Comparison of ENCODE assay signal across 27 mouse cellular contexts in genomic region chr19:14585731-14586130, GRCm38 (mm10). TPM values are rescaled to one million over a fixed set of nuclear protein-coding genes. Genes with fewer than 3 reads are reported as not detected.
DNase-seq lines count a peak whose midpoint lies in the region; ATAC-seq and TF ChIP-seq lines count a peak whose summit lies in the region.
"Had no signal": no experiment of that assay in that cellular context is flagged by ENCODE, and none has a peak within 500 bp of the region (broad histone marks: within the 10 kb centered on the region; RNA-seq: fewer than 3 reads in every experiment).

No protein-coding gene starts in this region.

- DNase-seq in heart, postnatal 36 days, result peak; percentile 6 to 18
- no peak for DNase-seq in heart, postnatal 10 days
- no peak for DNase-seq in ovary, postnatal 14 days (ENCODE audit: low spot score)
- DNase-seq: adrenal gland, adult 8-10 months; cerebellum, adult 8-10 months; cerebellum, postnatal 36 days; embryo, embryonic 11 days; left cerebral cortex, postnatal 4 days; lung, postnatal 4 days; midbrain, embryonic 14.5 days; right cerebral cortex, postnatal 14 days; spleen, adult 18-20 months; thymus, adult 2 months; thymus, postnatal 4 days had no signal

- H3K4me1 ChIP-seq in megakaryocyte, embryonic 14.5 days, result peaks cover 40% of the 10 kb centered on the region
- peaks cover 30% of the 10 kb centered on the region for H3K4me1 ChIP-seq in bone marrow macrophage, adult 2 months (ENCODE audit: control insufficient read depth, insufficient read depth, low read length)

- TF ChIP-seq CTCF in bone marrow macrophage, adult 2 months (IDR thresholded peaks at IDR 0.05; ENCODE audit: low read depth, low read length), result no peak

- no peaks in the 10 kb centered on the region for H3K9me3 ChIP-seq in megakaryocyte, embryonic 14.5 days
- H3K9me3 ChIP-seq: embryonic facial prominence, embryonic 13.5 days; forebrain, embryonic 12.5 days; heart, embryonic 15.5 days; hindbrain, embryonic 10.5 days; limb, embryonic 15.5 days had no signal

- H3K4me3 ChIP-seq in megakaryocyte, embryonic 14.5 days (replicated peaks), result peak overlapping the region; percentile 83
- peak overlapping the region; percentile 41 for H3K4me3 ChIP-seq in bone marrow macrophage, adult 2 months (ENCODE audit: insufficient read depth, low read length)
- H3K4me3 ChIP-seq: embryonic facial prominence, embryonic 13.5 days; erythroblast, embryonic 14.5 days; forebrain, embryonic 12.5 days; heart, embryonic 15.5 days; hindbrain, embryonic 10.5 days; limb, embryonic 15.5 days had no signal

- no peak for TF ChIP-seq POLR2A in bone marrow macrophage, adult 2 months (IDR thresholded peaks at IDR 0.05; ENCODE audit: borderline replicate concordance, low read depth, low read length)

- ATAC-seq in megakaryocyte, adult 5-6 weeks (ENCODE audit: poor library complexity, severe bottlenecking), result no peak; the same call in 1 of the 2 replicates
- ATAC-seq in megakaryocyte progenitor cell, adult 5-6 weeks (replicated peaks; ENCODE audit: poor library complexity), result peak; percentile 9; the same call in 1 of the 2 replicates
- ATAC-seq: activated CD4-positive, CD25-positive, alpha-beta regulatory T cell, adult 4 months; hindbrain, postnatal 0 days; intestine, embryonic 16.5 days had no signal

- H3K27ac ChIP-seq in bone marrow macrophage, adult 2 months (ENCODE audit: insufficient read depth, low read depth, low read length), result peak overlapping the region; percentile 90
- H3K27ac ChIP-seq: embryonic facial prominence, embryonic 13.5 days; forebrain, embryonic 12.5 days; heart, embryonic 15.5 days; hindbrain, embryonic 10.5 days; hindbrain, postnatal 0 days; limb, embryonic 15.5 days had no signal

- no peaks in the 10 kb centered on the region for H3K27me3 ChIP-seq in megakaryocyte, embryonic 14.5 days (replicated peaks)
- H3K27me3 ChIP-seq: embryonic facial prominence, embryonic 13.5 days; forebrain, embryonic 12.5 days; heart, embryonic 15.5 days; limb, embryonic 15.5 days had no signal

- peaks cover 44% of the 10 kb centered on the region for H3K36me3 ChIP-seq in megakaryocyte, embryonic 14.5 days (replicated peaks; ENCODE audit: low read length)
- H3K36me3 ChIP-seq: heart, embryonic 15.5 days had no signal

- intact Hi-C loops in heart, postnatal 36 days (cut with DNase I), result no loop called here
- intact Hi-C loops in heart, postnatal 10 days (cut with DNase I), result no loop called here

RNA-seq across cellular contexts. Expression of gene Tle4, which starts 12.1 kb away (rescaled TPM):
- 10 to 100 TPM in 1 of 2 experiments, 1 to 10 TPM in 1; 8.8 to 10.5 TPM for total RNA-seq in heart, postnatal 36 days (2021)
- 10 to 100 TPM; 10.8 to 12.1 TPM for total RNA-seq in heart, postnatal 10 days (2021)
- polyA plus RNA-seq in megakaryocyte, embryonic 14.5 days (2012; ENCODE audit: insufficient read depth, low replicate concordance), result 3.8 and 5.4 TPM in 2 replicates
- 32.3 and 38.4 TPM in 2 replicates for total RNA-seq in megakaryocyte, adult 5-6 weeks (2015)
- total RNA-seq in megakaryocyte, adult 5-6 weeks (2017), result 18.6 and 22.3 TPM in 2 replicates
- 28.5 and 29.8 TPM in 2 replicates for polyA plus RNA-seq in bone marrow macrophage, adult 2 months (2012; ENCODE audit: insufficient read depth, insufficient read length, missing spikeins)
- 27.1 and 27.9 TPM in 2 replicates for total RNA-seq in megakaryocyte progenitor cell, adult 5-6 weeks (2015)
- total RNA-seq in megakaryocyte progenitor cell, adult 5-6 weeks (2017), result 15.4 and 18.2 TPM in 2 replicates

Comparison
In these comparisons a context has a peak if more than half of its experiments do, and no peak if none do; other contexts are left out.
1. DNase-seq: peak in heart, postnatal 36 days (2 of 2); none in heart, postnatal 10 days (0 of 2) and ovary, postnatal 14 days (single experiment).